Mouse (Mus musculus): ENCODE results near the gene BC025446. TPM values are rescaled to one million over a fixed set of nuclear protein-coding genes. Genes with fewer than 3 reads are reported as not detected.
"Not testable (repeated sequence)": the region's sequence is repeated elsewhere in the genome, so short reads cannot be mapped to it uniquely, and the experiment has no call there.

BC025446 gene
- polyA plus RNA-seq (2015; fragmentation: Nextera tagmentation; extraction: Ambion mirVana), result 0.44 and 0.65 TPM in 2 replicates

DNA sequence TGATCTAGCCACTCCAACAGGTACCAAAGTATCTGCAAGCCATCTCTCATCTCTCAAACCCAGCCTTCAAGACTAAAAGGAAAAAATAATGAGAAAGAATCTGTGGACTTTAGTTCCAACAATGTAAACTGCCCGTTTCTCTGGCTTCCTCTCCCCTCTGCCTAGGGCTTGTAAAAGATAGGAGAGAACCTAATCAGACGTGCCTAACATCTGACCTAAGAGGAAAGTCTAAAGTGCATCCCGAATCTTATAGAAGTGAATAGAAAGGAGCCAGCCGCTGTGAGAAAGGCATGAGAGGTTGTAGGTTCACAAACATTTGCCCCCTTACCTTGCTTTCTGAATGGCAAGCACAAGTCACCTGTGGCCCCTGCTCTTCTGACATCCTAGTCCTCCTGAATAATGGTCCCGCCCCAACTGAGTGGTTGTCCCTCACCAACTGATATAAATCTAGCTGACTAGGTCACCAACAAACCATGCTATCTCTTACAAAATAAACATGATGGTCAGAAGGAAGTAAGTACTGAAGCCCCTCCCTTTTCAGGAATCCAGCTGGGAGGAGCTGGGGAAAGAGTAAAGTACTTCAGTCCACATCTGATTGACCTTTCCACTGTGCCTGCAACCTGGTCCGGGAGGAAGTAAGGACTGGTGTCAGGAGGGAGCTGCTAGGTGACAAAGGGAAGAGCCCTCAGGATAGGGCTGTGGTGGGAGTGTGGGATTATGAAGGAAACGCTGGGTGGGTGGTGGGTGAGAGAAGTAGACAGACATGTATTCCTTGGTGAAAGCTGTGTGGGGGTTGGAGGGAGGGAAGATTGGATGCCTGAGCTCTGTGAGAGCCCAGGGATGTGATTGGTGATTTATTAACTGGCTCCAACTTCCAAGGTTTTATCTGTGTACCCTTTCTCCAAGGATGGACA is at the start of gene BC025446:
BC025446 (plus strand) TSS at position 599 of the 914 bp plus-strand sequence.
- Histone ChIP-seq H3K4me1 (replicated peaks; ENCODE audit: control insufficient read depth, insufficient read depth) (no peaks in the 10 kb centered on the region), H3K27ac (replicated peaks) (no peak within 1 kb of the TSS)
- ATAC-seq (ENCODE audit: low FRiP score, low TSS enrichment), result peak; percentile 87

GRCm38 (mm10) chr15:75175506-75175905 is 40.7 kb upstream of the BC025446 start:
- no peak overlapping the region for H3K27ac ChIP-seq (replicated peaks)
- ATAC-seq (ENCODE audit: low FRiP score, low TSS enrichment) (no peak), DNase-seq (ENCODE audit: low spot score) (peak; percentile 60)
- H3K36me3 ChIP-seq (ENCODE audit: control insufficient read depth, insufficient read depth, low read length), result no peaks in the 10 kb centered on the region
- H3K4me1 ChIP-seq (replicated peaks; ENCODE audit: control insufficient read depth, insufficient read depth), result no peaks in the 10 kb centered on the region
- no peak overlapping the region for H3K4me2 ChIP-seq (replicated peaks; ENCODE audit: low read depth)
- no peaks in the 10 kb centered on the region for H3K27me3 ChIP-seq (ENCODE audit: control insufficient read depth, insufficient read depth, low read length)
- H3K4me3 ChIP-seq (ENCODE audit: low read depth, low read length), result no peak overlapping the region
- no peak for TF ChIP-seq EP300 (optimal IDR thresholded peaks at IDR 0.05)
- peak; percentile 82 for TF ChIP-seq CTCF (IDR thresholded peaks at IDR 0.05; ENCODE audit: low read depth)
- H3K9me3 ChIP-seq (ENCODE audit: control insufficient read depth, low read length), result no peaks in the 10 kb centered on the region
- WGBS, result 56% methylated on average over 1 of the region's 1 CpGs
- H3K9ac ChIP-seq (ENCODE audit: low read length), result no peak overlapping the region

More for the DNA sequence above, at the start of gene BC025446:
- no peak within 1 kb of the TSS for H3K4me3 ChIP-seq (ENCODE audit: low read depth, low read length)
- H3K27me3 ChIP-seq (ENCODE audit: control insufficient read depth, insufficient read depth, low read length), result no peaks in the 10 kb centered on the region
- no peak within 1 kb of the TSS for H3K4me2 ChIP-seq (replicated peaks; ENCODE audit: low read depth)
- WGBS, result 49% methylated on average over 7 of the region's 7 CpGs
- H3K9me3 ChIP-seq (ENCODE audit: control insufficient read depth, low read length), result no peaks in the 10 kb centered on the region
- no peak for TF ChIP-seq EP300 (optimal IDR thresholded peaks at IDR 0.05)
- no peak for TF ChIP-seq CTCF (IDR thresholded peaks at IDR 0.05; ENCODE audit: low read depth)
- DNase-seq (ENCODE audit: low spot score), result peak; percentile 41
- H3K36me3 ChIP-seq (ENCODE audit: control insufficient read depth, insufficient read depth, low read length), result no peaks in the 10 kb centered on the region
- no peak within 1 kb of the TSS for H3K9ac ChIP-seq (ENCODE audit: low read length)

GRCm38 (mm10) chr15:75186291-75186690 is 29.9 kb upstream of the BC025446 start:
- Histone ChIP-seq H3K4me2 (replicated peaks; ENCODE audit: low read depth) (no peak overlapping the region), H3K27me3 (ENCODE audit: control insufficient read depth, insufficient read depth, low read length) (no peaks in the 10 kb centered on the region), H3K4me3 (ENCODE audit: low read depth, low read length) (no peak overlapping the region), H3K4me1 (replicated peaks; ENCODE audit: control insufficient read depth, insufficient read depth) (no peaks in the 10 kb centered on the region), H3K36me3 (ENCODE audit: control insufficient read depth, insufficient read depth, low read length) (no peaks in the 10 kb centered on the region), H3K9me3 (ENCODE audit: control insufficient read depth, low read length) (no peaks in the 10 kb centered on the region), H3K9ac (ENCODE audit: low read length) (no peak overlapping the region), H3K27ac (replicated peaks) (no peak overlapping the region)
- no peak for ATAC-seq (ENCODE audit: low FRiP score, low TSS enrichment)
- WGBS, result 31% methylated on average over 2 of the region's 2 CpGs
- no peak for DNase-seq (ENCODE audit: low spot score)
- TF ChIP-seq EP300 (optimal IDR thresholded peaks at IDR 0.05) (no peak), CTCF (IDR thresholded peaks at IDR 0.05; ENCODE audit: low read depth) (no peak)

- no peak overlapping the region for H3K27ac ChIP-seq (replicated peaks)
- H3K4me1 ChIP-seq (replicated peaks; ENCODE audit: control insufficient read depth, insufficient read depth), result no peaks in the 10 kb centered on the region
- DNase-seq (ENCODE audit: low spot score) (peak; percentile 30), ATAC-seq (ENCODE audit: low FRiP score, low TSS enrichment) (no peak)
- 64% methylated on average over 2 of the region's 2 CpGs for WGBS
- no peaks in the 10 kb centered on the region for H3K9me3 ChIP-seq (ENCODE audit: control insufficient read depth, low read length)
- no peaks in the 10 kb centered on the region for H3K36me3 ChIP-seq (ENCODE audit: control insufficient read depth, insufficient read depth, low read length)
- no peak overlapping the region for H3K4me2 ChIP-seq (replicated peaks; ENCODE audit: low read depth)
- no peak overlapping the region for H3K4me3 ChIP-seq (ENCODE audit: low read depth, low read length)
- H3K9ac ChIP-seq (ENCODE audit: low read length), result no peak overlapping the region
- TF ChIP-seq EP300 (optimal IDR thresholded peaks at IDR 0.05) (no peak), CTCF (IDR thresholded peaks at IDR 0.05; ENCODE audit: low read depth) (peak; percentile 77)
- no peaks in the 10 kb centered on the region for H3K27me3 ChIP-seq (ENCODE audit: control insufficient read depth, insufficient read depth, low read length)
Measured at GRCm38 (mm10) chr15:75189116-75189515, 27.1 kb upstream of the BC025446 start.

DNA sequence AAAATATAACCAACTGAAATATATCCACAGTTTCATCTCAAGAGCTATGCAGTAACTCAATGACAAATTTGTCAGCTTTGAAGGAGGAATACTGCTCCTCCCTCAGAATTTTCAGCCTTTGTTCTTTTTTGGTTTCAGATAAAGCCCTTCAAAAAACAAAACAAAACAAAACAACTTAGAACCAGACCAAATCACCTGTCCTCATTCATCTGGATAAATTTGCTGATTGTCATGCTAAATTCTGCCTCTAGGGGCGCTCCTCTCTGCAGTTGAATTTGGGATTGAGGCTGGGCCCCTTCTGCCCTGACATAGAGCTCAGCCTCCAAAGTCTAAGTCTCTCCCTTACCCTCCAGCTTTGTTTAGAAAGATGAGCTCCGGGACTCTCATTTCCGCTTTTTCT is 25.6 kb upstream of the BC025446 start:
- H3K4me3 ChIP-seq (ENCODE audit: low read depth, low read length); H3K36me3 ChIP-seq (ENCODE audit: control insufficient read depth, insufficient read depth, low read length); H3K9me3 ChIP-seq (ENCODE audit: control insufficient read depth, low read length); H3K4me1 ChIP-seq (replicated peaks; ENCODE audit: control insufficient read depth, insufficient read depth); H3K9ac ChIP-seq (ENCODE audit: low read length); H3K27ac ChIP-seq (replicated peaks); H3K4me2 ChIP-seq (replicated peaks; ENCODE audit: low read depth); DNase-seq (ENCODE audit: low spot score); H3K27me3 ChIP-seq (ENCODE audit: control insufficient read depth, insufficient read depth, low read length); ATAC-seq (ENCODE audit: low FRiP score, low TSS enrichment): not testable (repeated sequence)
- TF ChIP-seq CTCF (IDR thresholded peaks at IDR 0.05; ENCODE audit: low read depth), result peak; percentile 61
- 0% methylated on average over 1 of the region's 3 CpGs for WGBS

- Histone ChIP-seq H3K4me1 (replicated peaks; ENCODE audit: control insufficient read depth, insufficient read depth) (no peaks in the 10 kb centered on the region), H3K9me3 (ENCODE audit: control insufficient read depth, low read length) (no peaks in the 10 kb centered on the region), H3K27me3 (ENCODE audit: control insufficient read depth, insufficient read depth, low read length) (no peaks in the 10 kb centered on the region), H3K9ac (ENCODE audit: low read length) (no peak overlapping the region), H3K27ac (replicated peaks) (no peak overlapping the region), H3K4me3 (ENCODE audit: low read depth, low read length) (no peak overlapping the region), H3K4me2 (replicated peaks; ENCODE audit: low read depth) (no peak overlapping the region), H3K36me3 (ENCODE audit: control insufficient read depth, insufficient read depth, low read length) (no peaks in the 10 kb centered on the region)
- ATAC-seq (ENCODE audit: low FRiP score, low TSS enrichment) (no peak), DNase-seq (ENCODE audit: low spot score) (no peak)
- 73% methylated on average over 1 of the region's 1 CpGs for WGBS
- no peak for TF ChIP-seq EP300 (optimal IDR thresholded peaks at IDR 0.05)
- TF ChIP-seq CTCF (IDR thresholded peaks at IDR 0.05; ENCODE audit: low read depth), result no peak
Measured at GRCm38 (mm10) chr15:75216831-75217230, 655 bp downstream of the BC025446 start.

Measured in stomach, postnatal 0 days (tissue).